Mouse (Mus musculus): ENCODE results near the gene Asna1. TPM values are rescaled to one million over a fixed set of nuclear protein-coding genes. Genes with fewer than 3 reads are reported as not detected.

Asna1 gene
- polyA plus RNA-seq (2015; fragmentation: Nextera tagmentation; extraction: Ambion mirVana), result 57.5 and 68.3 TPM in 2 replicates

DNA sequence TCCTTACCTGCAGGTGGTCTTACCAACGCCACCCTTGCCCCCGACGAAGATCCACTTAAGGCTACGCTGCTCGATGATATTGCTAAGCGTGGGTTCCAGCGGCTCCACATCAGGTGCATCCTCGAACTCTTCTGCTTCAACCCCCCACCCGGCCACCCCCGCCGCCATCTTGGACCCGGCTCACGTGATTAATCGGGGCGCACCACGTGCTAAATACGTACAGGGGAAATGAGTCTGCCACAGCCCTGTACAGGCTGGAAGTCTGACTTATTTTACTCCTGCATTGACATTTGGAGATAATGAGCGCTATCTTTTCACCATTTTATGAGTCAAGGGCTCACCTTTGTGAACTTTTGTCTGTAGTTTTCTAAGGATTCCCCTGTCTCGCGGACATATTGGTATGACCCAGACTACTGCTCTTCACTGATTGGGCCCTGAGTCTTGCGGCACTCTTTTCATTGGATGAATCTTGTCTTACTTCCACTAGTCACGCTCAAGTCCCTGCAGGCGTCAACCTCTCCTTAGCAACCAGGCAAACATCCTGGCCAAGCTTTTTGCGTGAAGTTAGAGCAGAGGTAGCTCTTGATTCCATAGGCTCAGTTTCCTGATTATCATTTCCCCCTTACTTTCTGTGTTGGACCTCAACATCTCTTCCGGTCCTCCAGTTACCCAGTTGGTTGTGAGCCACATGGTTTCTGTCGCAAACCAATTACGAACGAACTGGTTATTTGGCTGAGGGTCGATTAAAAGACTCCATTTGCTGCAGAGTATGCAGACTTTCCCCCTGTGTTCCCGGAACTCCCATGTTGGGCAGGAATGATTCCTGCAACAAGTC lies at the start of gene Asna1:
Gene Asna1, minus strand, starts transcription at position 184 of the 835 bp plus-strand sequence.

DNA sequence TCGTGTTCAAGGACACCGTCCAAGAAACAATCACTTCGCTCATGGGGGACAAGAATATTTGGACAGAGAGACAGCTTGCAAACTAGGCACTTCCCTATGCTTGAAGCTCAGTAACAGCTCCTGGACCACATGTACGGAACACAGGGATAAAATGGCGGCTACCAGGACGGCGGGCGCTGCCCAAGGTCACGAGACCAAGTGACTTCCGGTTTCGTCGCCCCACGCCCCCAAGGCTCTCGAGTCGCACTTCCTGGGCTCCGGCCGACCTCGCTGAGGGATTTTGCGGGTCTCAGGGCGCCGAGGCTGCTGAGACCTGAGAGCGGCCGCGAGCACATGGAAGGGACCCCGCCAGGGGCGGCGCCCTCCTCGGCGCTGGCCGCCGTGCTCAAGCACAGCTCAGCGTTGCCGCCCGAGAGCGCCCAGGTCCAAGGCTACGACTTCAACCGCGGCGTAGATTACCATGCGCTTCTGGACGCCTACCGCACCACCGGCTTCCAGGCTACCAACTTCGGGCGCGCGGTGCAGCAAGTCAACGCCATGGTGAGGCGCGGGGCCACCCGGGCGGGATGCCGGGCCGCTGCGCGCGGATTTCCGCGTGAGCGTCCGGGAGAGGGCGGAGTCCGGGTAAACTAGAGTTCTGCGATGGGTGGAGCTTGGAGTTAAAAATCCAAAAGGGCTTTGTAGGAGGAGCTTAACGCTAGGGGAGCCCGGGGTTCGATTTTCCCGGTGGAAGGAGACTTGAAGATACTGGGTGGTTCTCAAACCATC lies 46.6 kb upstream of the Asna1 start, which contains the start of gene Dhps:
Gene Dhps, plus strand, starts transcription at position 244 of the 768 bp plus-strand sequence.

DNA sequence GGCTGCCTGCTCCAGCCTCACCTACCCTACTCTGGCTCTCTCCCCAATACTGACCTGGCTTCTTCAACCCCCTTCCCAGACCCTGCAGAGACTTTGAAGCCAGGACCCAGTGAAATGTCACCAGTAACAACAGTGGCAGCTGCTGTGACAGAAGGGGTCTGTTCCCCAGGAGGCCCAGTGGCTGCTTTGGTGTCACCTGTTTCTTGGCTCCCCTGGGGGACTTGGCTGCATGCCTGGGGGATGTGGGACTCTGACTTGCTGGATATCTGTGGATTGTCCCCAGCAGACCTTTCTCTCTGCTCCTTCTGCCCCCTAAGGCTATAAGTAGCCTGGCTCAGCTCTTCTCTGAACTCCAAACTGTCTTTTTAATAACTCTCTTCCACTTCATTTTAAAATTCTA lies 42.9 kb upstream of the Asna1 start, which contains the start of gene Gm5741:
Gene Gm5741, minus strand, starts transcription at position 1 of the 400 bp plus-strand sequence.

DNA sequence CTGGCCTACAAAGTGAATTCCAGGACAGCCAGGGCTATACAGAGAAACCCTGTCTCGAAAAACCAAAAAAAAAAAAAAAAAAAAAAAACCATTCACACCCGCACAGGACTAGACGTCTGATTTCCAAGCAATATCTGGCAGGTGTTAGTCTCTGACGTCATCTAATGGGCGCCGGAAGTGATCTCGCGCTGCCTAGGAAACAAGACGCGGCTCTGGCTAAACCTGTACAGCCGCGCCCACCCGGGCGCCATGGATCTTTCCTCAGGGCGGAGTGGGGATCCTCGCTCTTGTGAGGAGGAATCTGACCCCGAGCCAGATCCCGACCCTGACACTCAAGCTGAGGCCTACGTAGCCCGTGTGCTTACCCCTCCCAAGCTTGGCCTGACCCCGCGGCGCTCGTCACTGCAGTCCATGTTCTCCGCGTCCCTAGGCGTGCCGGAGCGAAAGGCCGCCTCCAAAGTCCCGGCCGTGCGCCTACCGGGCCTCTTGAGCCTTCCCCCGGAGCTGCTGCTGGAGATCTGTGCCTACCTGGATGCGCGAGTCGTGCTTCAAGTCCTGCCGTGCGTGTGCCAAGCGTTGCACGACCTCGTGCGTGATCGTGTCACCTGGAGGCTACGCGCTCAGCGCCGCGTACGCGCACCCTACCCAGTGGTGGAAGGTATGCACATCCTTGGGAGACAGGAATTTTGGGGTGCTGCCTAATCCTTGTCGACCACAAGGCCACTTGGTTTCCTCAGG lies 35.0 kb upstream of the Asna1 start, which contains the start of gene Fbxw9:
Gene Fbxw9, plus strand, starts transcription at position 177 of the 738 bp plus-strand sequence.

DNA sequence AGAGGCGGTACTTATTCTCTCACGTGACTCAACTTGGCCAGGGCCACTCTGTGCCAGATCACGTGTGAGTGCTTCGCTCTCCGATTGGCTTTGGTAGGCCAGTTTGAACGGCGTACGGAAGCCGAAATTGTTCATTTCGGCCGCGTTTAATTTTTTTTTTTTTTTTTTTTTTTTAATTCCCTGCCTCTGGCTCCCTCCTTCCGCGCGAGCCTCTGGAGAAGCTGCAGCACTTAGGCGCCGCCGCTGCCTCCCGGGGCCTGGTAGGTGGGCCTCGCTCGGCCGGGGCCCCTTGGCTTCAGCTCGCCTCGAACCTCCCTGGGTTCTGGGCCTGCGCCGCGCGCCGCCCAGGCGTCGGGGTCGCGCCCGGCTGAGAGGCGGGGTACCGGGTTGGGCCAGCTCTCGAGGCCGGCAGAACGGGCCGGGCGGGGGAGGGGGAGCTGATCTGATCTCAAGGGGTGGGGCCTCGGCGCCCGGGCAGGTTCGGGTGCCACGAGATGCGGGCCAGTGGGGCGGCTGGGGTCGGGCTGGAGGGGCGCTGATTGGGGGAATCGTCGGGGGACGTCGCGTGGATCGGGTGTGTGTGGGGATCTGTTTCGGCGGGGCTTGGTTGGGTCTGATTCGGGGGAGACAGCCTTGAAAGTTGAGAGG lies 11.8 kb upstream of the Asna1 start, which contains the start of gene Tnpo2:
Gene Tnpo2, plus strand, starts transcription at position 198 of the 648 bp plus-strand sequence.

DNA sequence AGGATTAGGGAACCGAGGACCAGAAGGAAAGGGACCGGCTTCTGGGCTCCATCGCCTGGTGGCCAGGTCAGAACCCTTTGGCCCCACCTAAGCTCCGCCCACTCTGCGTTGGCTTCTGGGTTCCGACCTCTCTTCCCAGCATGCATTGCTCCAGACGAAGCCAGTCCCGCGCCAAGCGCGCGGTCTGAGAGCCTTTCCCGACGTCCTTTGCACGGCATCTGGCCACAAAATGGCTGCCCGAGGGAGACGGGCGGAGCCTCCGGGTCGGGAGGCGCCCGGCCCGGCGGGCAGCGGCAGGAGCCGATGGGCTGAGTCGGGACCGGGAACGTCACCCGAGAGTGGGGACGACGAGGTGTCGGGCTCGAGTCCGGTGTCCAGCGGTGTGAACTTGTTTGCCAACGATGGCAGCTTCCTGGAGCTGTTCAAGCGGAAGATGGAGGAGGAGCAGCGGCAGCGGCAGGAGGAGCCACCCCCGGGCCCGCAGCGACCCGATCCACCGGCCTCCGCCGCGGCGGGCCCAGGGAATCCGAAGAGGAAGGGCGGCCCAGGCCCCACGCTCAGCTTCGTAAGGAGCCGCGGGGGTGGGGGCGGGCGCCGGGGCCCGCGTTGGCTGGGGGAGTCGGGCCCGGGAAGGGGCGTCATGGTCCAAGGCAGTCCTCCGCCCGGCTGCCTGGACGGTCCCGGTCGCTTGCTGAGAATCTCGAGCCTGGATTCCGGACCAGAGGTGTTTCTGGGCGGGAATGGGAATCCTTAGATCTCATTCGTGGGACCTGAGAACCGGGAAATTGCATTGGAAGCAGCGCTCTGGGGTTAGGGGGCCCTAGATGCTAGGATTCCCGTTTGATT lies 1.8 kb upstream of the Asna1 start, which contains the start of gene Trir:
Gene Trir, plus strand, starts transcription at position 154 of the 846 bp plus-strand sequence.

DNA sequence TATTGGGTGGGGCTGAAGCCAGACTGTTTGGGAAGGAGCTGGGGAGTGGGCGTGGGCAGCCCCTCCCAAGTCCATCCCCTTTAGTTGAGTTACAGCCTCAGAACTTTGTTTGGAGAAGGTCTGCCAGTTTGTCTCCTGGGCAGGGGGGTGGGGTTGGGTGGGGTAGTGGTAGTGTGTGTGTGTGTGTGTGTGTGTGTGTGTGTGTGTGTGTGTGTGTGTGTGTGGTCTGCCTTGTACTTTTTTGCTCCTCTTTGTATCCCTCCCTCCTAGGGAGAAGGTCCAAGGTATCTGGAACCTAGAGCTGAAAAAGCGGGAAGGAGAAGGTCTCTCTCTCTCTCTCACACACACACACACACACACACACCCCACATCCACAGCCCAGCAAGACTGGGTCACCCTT lies 10.7 kb downstream of the Asna1 start, which contains the start of gene Best2:
Gene Best2, minus strand, starts transcription at position 101 of the 400 bp plus-strand sequence.

DNA sequence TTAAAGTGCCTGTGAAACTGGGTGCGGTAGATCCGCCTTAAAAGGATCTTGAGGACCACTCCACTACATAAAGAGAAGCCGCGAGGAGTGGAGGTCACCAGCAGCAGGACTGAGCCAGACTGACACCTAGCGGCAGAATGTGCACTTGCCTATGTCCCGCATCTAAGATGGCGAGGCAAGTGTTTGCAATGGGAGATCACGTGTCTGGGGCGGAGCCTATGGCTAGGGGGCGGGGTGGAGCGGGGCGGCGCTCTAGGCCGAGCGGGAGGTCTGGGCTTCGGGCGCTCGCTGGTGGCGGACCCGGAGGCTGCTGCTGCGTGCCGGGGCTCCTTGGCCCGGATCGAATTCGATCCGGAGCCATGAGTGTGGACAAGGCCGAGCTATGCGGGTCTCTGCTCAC lies 34.7 kb downstream of the Asna1 start, which contains the start of gene Hook2:
Gene Hook2, plus strand, starts transcription at position 255 of the 400 bp plus-strand sequence.

DNA sequence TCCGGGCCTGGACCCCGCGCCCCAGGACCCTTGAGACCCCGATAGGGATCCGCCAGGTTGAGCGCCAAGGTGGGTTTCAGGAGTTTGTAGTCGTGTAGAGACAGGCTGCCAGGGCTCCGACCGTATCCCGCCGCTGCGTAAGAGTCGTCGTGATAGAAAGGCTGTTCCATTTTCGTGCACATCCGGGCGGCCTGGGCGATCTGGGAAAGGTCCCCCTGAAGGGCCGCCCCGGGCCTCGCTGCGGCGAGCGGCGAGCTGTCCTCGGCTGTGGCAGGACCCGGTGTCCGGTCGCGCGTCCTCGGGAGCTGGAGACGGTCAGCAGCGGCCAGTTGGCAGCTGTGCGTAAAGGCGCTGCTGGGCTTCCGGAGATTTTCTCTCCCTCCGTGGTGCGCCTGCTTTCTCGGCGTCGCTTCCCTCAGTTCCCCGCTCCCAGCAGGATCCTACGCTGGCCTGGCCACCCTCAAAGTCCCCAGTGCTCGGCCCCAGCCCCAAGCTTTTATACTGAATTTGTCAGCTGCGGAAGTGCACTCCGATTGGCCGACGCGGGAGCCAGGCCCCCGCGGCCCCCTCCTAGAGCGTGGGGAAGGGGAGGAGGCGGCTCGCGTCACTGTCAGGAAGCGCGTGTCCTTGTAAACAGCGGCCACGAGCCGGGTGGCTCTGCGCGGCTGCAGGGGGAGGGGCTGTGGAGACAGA lies 46.7 kb downstream of the Asna1 start, which contains the start of gene Junb:
Gene Junb, minus strand, starts transcription at position 471 of the 693 bp plus-strand sequence.

DNA sequence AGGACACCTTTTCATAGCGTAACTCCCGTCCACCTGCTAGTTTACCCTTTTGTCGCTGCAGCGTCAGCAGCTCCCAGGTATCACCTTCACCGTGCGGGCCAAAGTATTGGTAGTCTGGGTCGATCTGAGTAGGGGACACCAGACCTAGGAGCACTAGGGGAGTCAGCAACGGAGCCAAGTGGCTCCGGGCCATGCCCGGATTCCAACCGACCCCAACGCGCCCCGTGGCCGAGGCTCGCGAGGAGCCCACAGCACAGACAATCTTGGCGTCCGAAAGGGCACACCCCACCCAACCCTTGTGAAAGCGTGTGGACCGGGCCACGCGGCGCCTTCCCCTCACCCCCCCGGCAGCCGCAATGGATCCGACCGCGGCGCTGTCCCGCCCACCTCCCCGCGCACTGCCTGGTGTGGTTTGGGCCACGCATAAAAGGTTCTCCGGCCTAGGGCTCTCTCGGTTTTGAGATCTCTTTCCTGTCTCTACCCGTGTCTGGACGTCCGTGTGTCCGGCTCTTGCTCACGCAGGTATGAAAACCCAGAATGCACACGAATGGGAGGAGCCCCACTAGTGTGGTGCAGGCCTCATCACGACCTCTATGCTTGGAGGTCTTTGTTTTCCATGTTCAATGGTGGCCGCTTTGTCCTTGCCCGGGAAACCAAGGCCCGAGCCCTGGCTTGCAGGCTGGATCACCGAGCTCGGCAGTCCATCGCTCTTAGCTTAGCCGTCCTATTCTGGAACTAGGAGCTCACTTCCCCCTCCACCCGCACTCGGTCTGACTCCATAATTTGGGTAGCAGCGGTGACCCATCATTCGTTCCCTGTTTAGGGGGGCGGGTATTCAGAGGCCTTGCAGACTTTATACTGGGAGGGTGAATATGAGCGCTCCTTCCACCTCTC lies 55.6 kb downstream of the Asna1 start, which contains the start of the genes Gm49661, Prdx2 and Rnaseh2a:
Gene Gm49661, minus strand, starts transcription at position 193 of the 894 bp plus-strand sequence.
Gene Prdx2, plus strand, starts transcription at position 347 of the 894 bp plus-strand sequence.
Gene Rnaseh2a, minus strand, starts transcription at position 527 of the 894 bp plus-strand sequence.

Small RNA genes within 50 kb of the gene (microRNA-seq; reads per million reads assigned to microRNA genes)
- gene Mir7070, result 0.85 to 2.0 reads per million in 2 experiments

Other genes with a start within 250 kb of the Asna1 start
- 43.9 and 49.1 TPM in 2 replicates for gene Nfix, start 224.9 kb downstream of the Asna1 start, polyA plus RNA-seq (2015; fragmentation: Nextera tagmentation; extraction: Ambion mirVana)
- 8.7 and 8.9 TPM in 2 replicates for gene Dand5, start 202.5 kb downstream of the Asna1 start, polyA plus RNA-seq (2015; fragmentation: Nextera tagmentation; extraction: Ambion mirVana)
- 66.7 and 71.6 TPM in 2 replicates for gene Gadd45gip1, start 193.8 kb downstream of the Asna1 start, polyA plus RNA-seq (2015; fragmentation: Nextera tagmentation; extraction: Ambion mirVana)
- 156 and 158 TPM in 2 replicates for gene Rad23a, start 184.6 kb downstream of the Asna1 start, polyA plus RNA-seq (2015; fragmentation: Nextera tagmentation; extraction: Ambion mirVana)
- 182 and 260 TPM in 2 replicates for gene Calr, start 178.3 kb downstream of the Asna1 start, polyA plus RNA-seq (2015; fragmentation: Nextera tagmentation; extraction: Ambion mirVana)
- 37.7 and 40.9 TPM in 2 replicates for gene Farsa, start 168.3 kb downstream of the Asna1 start, polyA plus RNA-seq (2015; fragmentation: Nextera tagmentation; extraction: Ambion mirVana)
- gene Syce2, start 153.2 kb downstream of the Asna1 start, polyA plus RNA-seq (2015; fragmentation: Nextera tagmentation; extraction: Ambion mirVana), result 11.9 and 16.7 TPM in 2 replicates
- gene Gcdh, start 131.4 kb downstream of the Asna1 start, polyA plus RNA-seq (2015; fragmentation: Nextera tagmentation; extraction: Ambion mirVana), result 25.0 and 25.2 TPM in 2 replicates
- gene Klf1, start 123.4 kb downstream of the Asna1 start, polyA plus RNA-seq (2015; fragmentation: Nextera tagmentation; extraction: Ambion mirVana), result 0.33 and 0.42 TPM in 2 replicates
- gene Dnase2a, start 116.7 kb downstream of the Asna1 start, polyA plus RNA-seq (2015; fragmentation: Nextera tagmentation; extraction: Ambion mirVana), result 6.7 and 7.6 TPM in 2 replicates
- not detected in 2 replicates for gene Mast1, start 87.9 kb downstream of the Asna1 start, polyA plus RNA-seq (2015; fragmentation: Nextera tagmentation; extraction: Ambion mirVana)
- not detected in 2 replicates for gene Rtbdn, start 78.3 kb downstream of the Asna1 start, polyA plus RNA-seq (2015; fragmentation: Nextera tagmentation; extraction: Ambion mirVana)
- gene Gm49661, start 55.8 kb downstream of the Asna1 start, polyA plus RNA-seq (2015; fragmentation: Nextera tagmentation; extraction: Ambion mirVana), result not detected in 2 replicates
- 348 and 353 TPM in 2 replicates for gene Prdx2, start 55.7 kb downstream of the Asna1 start, polyA plus RNA-seq (2015; fragmentation: Nextera tagmentation; extraction: Ambion mirVana)
- gene Rnaseh2a, start 55.5 kb downstream of the Asna1 start, polyA plus RNA-seq (2015; fragmentation: Nextera tagmentation; extraction: Ambion mirVana), result 41.5 and 48.0 TPM in 2 replicates
- gene Junb, start 46.6 kb downstream of the Asna1 start, polyA plus RNA-seq (2015; fragmentation: Nextera tagmentation; extraction: Ambion mirVana), result 11.2 and 16.5 TPM in 2 replicates
- 7.2 and 8.0 TPM in 2 replicates for gene Hook2, start 34.7 kb downstream of the Asna1 start, polyA plus RNA-seq (2015; fragmentation: Nextera tagmentation; extraction: Ambion mirVana)
- gene Best2, start 10.8 kb downstream of the Asna1 start, polyA plus RNA-seq (2015; fragmentation: Nextera tagmentation; extraction: Ambion mirVana), result not detected in 2 replicates
- 61.3 and 74.2 TPM in 2 replicates for gene Trir, start 1.5 kb upstream of the Asna1 start, polyA plus RNA-seq (2015; fragmentation: Nextera tagmentation; extraction: Ambion mirVana)
- 11.4 and 12.6 TPM in 2 replicates for gene Tnpo2, start 11.6 kb upstream of the Asna1 start, polyA plus RNA-seq (2015; fragmentation: Nextera tagmentation; extraction: Ambion mirVana)
- gene Fbxw9, start 34.8 kb upstream of the Asna1 start, polyA plus RNA-seq (2015; fragmentation: Nextera tagmentation; extraction: Ambion mirVana), result 9.5 and 11.5 TPM in 2 replicates
- gene Gm5741, start 42.7 kb upstream of the Asna1 start, polyA plus RNA-seq (2015; fragmentation: Nextera tagmentation; extraction: Ambion mirVana), result not detected in 2 replicates
- gene Dhps, start 46.5 kb upstream of the Asna1 start, polyA plus RNA-seq (2015; fragmentation: Nextera tagmentation; extraction: Ambion mirVana), result 24.6 and 32.1 TPM in 2 replicates
- 66.9 and 70.6 TPM in 2 replicates for gene Wdr83os, start 55.5 kb upstream of the Asna1 start, polyA plus RNA-seq (2015; fragmentation: Nextera tagmentation; extraction: Ambion mirVana)
- 24.8 and 28.0 TPM in 2 replicates for gene Wdr83, start 56.0 kb upstream of the Asna1 start, polyA plus RNA-seq (2015; fragmentation: Nextera tagmentation; extraction: Ambion mirVana)
- 16.2 and 20.6 TPM in 2 replicates for gene Man2b1, start 58.0 kb upstream of the Asna1 start, polyA plus RNA-seq (2015; fragmentation: Nextera tagmentation; extraction: Ambion mirVana)
- 0.56 and 0.58 TPM in 2 replicates for gene Zfp791, start 97.8 kb upstream of the Asna1 start, polyA plus RNA-seq (2015; fragmentation: Nextera tagmentation; extraction: Ambion mirVana)
- gene Cks1brt, start 126.6 kb upstream of the Asna1 start, polyA plus RNA-seq (2015; fragmentation: Nextera tagmentation; extraction: Ambion mirVana), result not detected in 2 replicates
- not detected in 2 replicates for gene Olfr371, start 200.7 kb upstream of the Asna1 start, polyA plus RNA-seq (2015; fragmentation: Nextera tagmentation; extraction: Ambion mirVana)

Data from skeletal muscle tissue, postnatal 0 days (tissue).